Mouse (Mus musculus) hindbrain, postnatal 0 days (tissue): ENCODE measurements around the gene Olfr583. TPM values are rescaled to one million over a fixed set of nuclear protein-coding genes. Genes with fewer than 3 reads are reported as not detected.

Experiments used
- ATAC-seq: fragments of 200-750 bp; cut with Nextera tagmentation; 2 replicates; pipeline ENCODE4 v1.8.0; 2017; ENCODE audit warnings: mild to moderate bottlenecking, moderate TSS enrichment, moderate library complexity
- DNase-seq: peaks from one replicate; pipeline ENCODE4 v3.0.0-alpha.2; 2015; ENCODE audit warnings: low spot score
- H3K27ac ChIP-seq: fragments of 300-500 bp; sonication (generic); 2 replicates; pipeline ENCODE4 v1.5.1; 2014; ENCODE audit warnings: mild to moderate bottlenecking
- H3K27me3 ChIP-seq: fragments of 300-500 bp; sonication (generic); 2 replicates; pipeline ENCODE4 v1.6.1; 2014; ENCODE audit warnings: low read length, mixed read lengths; ENCODE audit not compliant: insufficient read depth
- H3K36me3 ChIP-seq: fragments of 300-500 bp; sonication (generic); 2 replicates; pipeline ENCODE4 v1.6.1; 2014; ENCODE audit warnings: low read length, mixed read lengths; ENCODE audit not compliant: insufficient read depth
- H3K4me1 ChIP-seq: fragments of 300-500 bp; sonication (generic); 2 replicates; pipeline ENCODE4 v1.6.1; 2014; ENCODE audit warnings: antibody characterized with exemption, low read length, mixed read lengths; ENCODE audit not compliant: insufficient read depth
- H3K4me2 ChIP-seq: fragments of 300-500 bp; sonication (generic); 2 replicates; pipeline ENCODE4 v1.6.1; 2014; ENCODE audit warnings: low read depth, mild to moderate bottlenecking, low read length, moderate library complexity, mixed read lengths
- H3K4me3 ChIP-seq: fragments of 300-500 bp; sonication (generic); 2 replicates; pipeline ENCODE4 v1.5.1; 2014; ENCODE audit warnings: low read length
- H3K9ac ChIP-seq: fragments of 300-500 bp; sonication (generic); replicated peaks from 2 replicates; pipeline ENCODE4 v1.6.1; 2014; ENCODE audit warnings: mild to moderate bottlenecking, low read length, moderate library complexity, mixed read lengths
- H3K9me3 ChIP-seq: fragments of 300-500 bp; sonication (generic); 2 replicates; pipeline ENCODE4 v1.6.1; 2016; ENCODE audit warnings: low read length, mixed read lengths
- CTCF ChIP-seq: IDR thresholded peaks from 2 replicates; pipeline ENCODE4 v1.5.1; 2016; ENCODE audit warnings: antibody characterized with exemption, control low read depth, low read depth
- WGBS: fragments of 180-500 bp; shearing (Covaris S2); extraction: QIAGEN DNeasy Blood & Tissue Kit; methylation state at CpG from one replicate; pipeline ENCODE4 v1.1.7; 2014; 5-methylcytosine and 5-hydroxymethylcytosine counted together
- polyA plus RNA-seq: library from polyadenylated mRNA; unstranded; fragments of >200 nt; fragmentation: Nextera tagmentation; extraction: Ambion mirVana; gene quantifications from 2 replicates; pipeline ENCODE4 v1.2.1, GENCODE M21; 2015
- total RNA-seq: library from RNA; depleted of rRNA; stranded (reverse); fragments of >200 nt; gene quantifications from 2 replicates; pipeline ENCODE4 v1.2.3, GENCODE M21; 2014; rRNA removed

The Olfr583 gene
- total RNA-seq (not detected in 2 replicates), polyA plus RNA-seq (not detected in 2 replicates)

DNA sequence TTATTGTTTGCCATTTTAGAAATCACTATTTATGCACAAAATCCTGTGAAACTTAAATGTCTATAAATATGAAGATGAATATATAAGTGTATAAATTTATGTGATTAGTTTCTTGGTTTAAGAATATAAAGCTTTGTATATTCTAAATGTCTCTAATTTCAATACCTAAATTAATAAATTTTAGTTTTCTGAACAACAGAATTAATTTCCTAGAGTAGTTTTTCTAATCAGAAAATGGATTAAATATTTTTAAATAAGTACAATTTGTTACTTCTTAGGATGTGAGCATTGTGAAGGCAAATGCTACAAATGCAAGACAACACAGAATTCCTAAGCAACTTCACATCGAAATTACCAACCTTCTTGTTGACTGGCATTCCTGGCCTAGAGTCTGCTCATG, at the start of gene Olfr583:
TSS of gene Olfr583 (plus strand) at position 301 of the 400 bp plus-strand sequence.
- Histone ChIP-seq H3K4me2 (no peak within 1 kb of the TSS), H3K9ac (no peak within 1 kb of the TSS), H3K4me1 (no peaks in the 10 kb centered on the region), H3K4me3 (no peak within 1 kb of the TSS), H3K27ac (no peak within 1 kb of the TSS), H3K27me3 (no peaks in the 10 kb centered on the region), H3K36me3 (no peaks in the 10 kb centered on the region), H3K9me3 (no peaks in the 10 kb centered on the region)
- DNase-seq, result no peak
- WGBS, result 93% methylated on average over 1 of the region's 1 CpGs
- TF ChIP-seq CTCF, result no peak
- no peak for ATAC-seq

- Histone ChIP-seq H3K9me3 (no peaks in the 10 kb centered on the region), H3K36me3 (no peaks in the 10 kb centered on the region), H3K9ac (no peak within 1 kb of the TSS), H3K4me3 (no peak within 1 kb of the TSS), H3K4me2 (no peak within 1 kb of the TSS), H3K27me3 (no peaks in the 10 kb centered on the region), H3K4me1 (no peaks in the 10 kb centered on the region), H3K27ac (no peak within 1 kb of the TSS)
- DNase-seq (no peak), ATAC-seq (no peak)
- no peak for TF ChIP-seq CTCF
These were observed 13.4 kb upstream of the Olfr583 start, which contains the start of gene Olfr582 for GRCm38 (mm10) chr7:103037724-103038123. TSS of gene Olfr582 (plus strand) at chr7:103038024.

DNA sequence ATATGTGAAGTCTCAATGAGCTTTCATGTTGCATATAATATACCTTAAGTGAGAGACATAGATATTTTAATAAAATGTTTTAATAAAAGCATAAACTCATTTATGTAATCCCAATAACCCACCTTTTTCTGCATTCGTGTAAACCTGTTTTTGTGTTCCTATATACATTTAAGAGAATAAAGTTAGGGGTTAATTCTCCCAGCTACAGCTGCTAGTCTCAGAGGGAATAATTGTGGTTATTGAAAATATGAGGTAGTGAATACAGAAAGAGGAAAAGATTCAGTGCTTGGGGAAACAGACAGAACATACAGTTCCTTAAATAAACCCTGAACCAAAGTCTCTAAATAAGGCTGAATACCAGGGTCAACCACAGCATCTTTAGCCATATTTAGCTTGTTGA, 30.5 kb downstream of the Olfr583 start, which contains the start of gene Olfr584:
TSS of gene Olfr584 (plus strand) at position 301 of the 400 bp plus-strand sequence.
- Histone ChIP-seq H3K27ac (no peak within 1 kb of the TSS), H3K4me1 (no peaks in the 10 kb centered on the region), H3K4me3 (no peak within 1 kb of the TSS), H3K27me3 (no peaks in the 10 kb centered on the region), H3K36me3 (no peaks in the 10 kb centered on the region), H3K9ac (no peak within 1 kb of the TSS), H3K4me2 (no peak within 1 kb of the TSS), H3K9me3 (no peaks in the 10 kb centered on the region)
- ATAC-seq (no peak), DNase-seq (no peak)
- TF ChIP-seq CTCF, result no peak
- WGBS, result 82% methylated on average over 1 of the region's 1 CpGs

- no peaks in the 10 kb centered on the region for H3K36me3 ChIP-seq
- H3K27me3 ChIP-seq, result no peaks in the 10 kb centered on the region
- no peak for TF ChIP-seq CTCF
- no peak for ATAC-seq
- 90% methylated on average over 1 of the region's 1 CpGs for WGBS
- H3K27ac ChIP-seq, result no peak within 1 kb of the TSS
- no peak within 1 kb of the TSS for H3K9ac ChIP-seq
- no peaks in the 10 kb centered on the region for H3K4me1 ChIP-seq
- no peak within 1 kb of the TSS for H3K4me3 ChIP-seq
- no peaks in the 10 kb centered on the region for H3K9me3 ChIP-seq
- no peak for DNase-seq
- no peak within 1 kb of the TSS for H3K4me2 ChIP-seq
These were observed 46.3 kb downstream of the Olfr583 start, which contains the start of gene Olfr585 for GRCm38 (mm10) chr7:103097420-103097819. TSS of gene Olfr585 (plus strand) at chr7:103097720.

Other genes starting within 250 kb of the Olfr583 start
- not detected in 2 replicates for gene Olfr564, start 247.8 kb upstream of the Olfr583 start, total RNA-seq
- not detected in 2 replicates for gene Olfr564, start 247.8 kb upstream of the Olfr583 start, polyA plus RNA-seq
- not detected in 2 replicates for gene Olfr566, start 192.5 kb upstream of the Olfr583 start, total RNA-seq
- gene Olfr566, start 192.5 kb upstream of the Olfr583 start, polyA plus RNA-seq, result not detected in 2 replicates
- gene Olfr568, start 174.2 kb upstream of the Olfr583 start, total RNA-seq, result not detected in 2 replicates
- not detected in 2 replicates for gene Olfr568, start 174.2 kb upstream of the Olfr583 start, polyA plus RNA-seq
- gene Olfr569, start 160.4 kb upstream of the Olfr583 start, total RNA-seq, result not detected in 2 replicates
- not detected in 2 replicates for gene Olfr569, start 160.4 kb upstream of the Olfr583 start, polyA plus RNA-seq
- not detected in 2 replicates for gene Olfr570, start 156.7 kb upstream of the Olfr583 start, total RNA-seq
- gene Olfr570, start 156.7 kb upstream of the Olfr583 start, polyA plus RNA-seq, result not detected in 2 replicates
- gene Olfr571, start 133.8 kb upstream of the Olfr583 start, total RNA-seq, result not detected in 2 replicates
- not detected in 2 replicates for gene Olfr571, start 133.8 kb upstream of the Olfr583 start, polyA plus RNA-seq
- gene Olfr572, start 126.9 kb upstream of the Olfr583 start, total RNA-seq, result not detected in 2 replicates
- not detected in 2 replicates for gene Olfr572, start 126.9 kb upstream of the Olfr583 start, polyA plus RNA-seq
- not detected in 2 replicates for gene Olfr573-ps1, start 108.7 kb upstream of the Olfr583 start, total RNA-seq
- gene Olfr573-ps1, start 108.7 kb upstream of the Olfr583 start, polyA plus RNA-seq, result not detected in 2 replicates
- not detected in 2 replicates for gene Olfr574, start 102.8 kb upstream of the Olfr583 start, total RNA-seq
- gene Olfr574, start 102.8 kb upstream of the Olfr583 start, polyA plus RNA-seq, result not detected in 2 replicates
- not detected in 2 replicates for gene Olfr575, start 92.5 kb upstream of the Olfr583 start, total RNA-seq
- gene Olfr575, start 92.5 kb upstream of the Olfr583 start, polyA plus RNA-seq, result not detected in 2 replicates
- not detected in 2 replicates for gene Olfr576, start 88.6 kb upstream of the Olfr583 start, total RNA-seq
- gene Olfr576, start 88.6 kb upstream of the Olfr583 start, polyA plus RNA-seq, result not detected in 2 replicates
- not detected in 2 replicates for gene Olfr577, start 75.4 kb upstream of the Olfr583 start, total RNA-seq
- gene Olfr577, start 75.4 kb upstream of the Olfr583 start, polyA plus RNA-seq, result not detected in 2 replicates
- gene Olfr578, start 62.0 kb upstream of the Olfr583 start, total RNA-seq, result not detected in 2 replicates
- not detected in 2 replicates for gene Olfr578, start 62.0 kb upstream of the Olfr583 start, polyA plus RNA-seq
- gene Olfr582, start 13.3 kb upstream of the Olfr583 start, total RNA-seq, result not detected in 2 replicates
- gene Olfr582, start 13.3 kb upstream of the Olfr583 start, polyA plus RNA-seq, result not detected in 2 replicates
- gene Olfr584, start 30.6 kb downstream of the Olfr583 start, total RNA-seq, result not detected in 2 replicates
- gene Olfr584, start 30.6 kb downstream of the Olfr583 start, polyA plus RNA-seq, result not detected in 2 replicates
- gene Olfr585, start 46.4 kb downstream of the Olfr583 start, total RNA-seq, result not detected in 2 replicates
- gene Olfr585, start 46.4 kb downstream of the Olfr583 start, polyA plus RNA-seq, result not detected in 2 replicates
- gene Olfr586, start 74.3 kb downstream of the Olfr583 start, total RNA-seq, result not detected in 2 replicates
- gene Olfr586, start 74.3 kb downstream of the Olfr583 start, polyA plus RNA-seq, result not detected in 2 replicates
- gene Olfr588-ps1, start 89.6 kb downstream of the Olfr583 start, total RNA-seq, result not detected in 2 replicates
- not detected in 2 replicates for gene Olfr588-ps1, start 89.6 kb downstream of the Olfr583 start, polyA plus RNA-seq
- not detected in 2 replicates for gene Olfr589, start 105.1 kb downstream of the Olfr583 start, total RNA-seq
- gene Olfr589, start 105.1 kb downstream of the Olfr583 start, polyA plus RNA-seq, result not detected in 2 replicates
- not detected in 2 replicates for gene Olfr591, start 127.0 kb downstream of the Olfr583 start, total RNA-seq
- not detected in 2 replicates for gene Olfr591, start 127.0 kb downstream of the Olfr583 start, polyA plus RNA-seq
- gene Olfr592, start 133.5 kb downstream of the Olfr583 start, total RNA-seq, result not detected in 2 replicates
- gene Olfr592, start 133.5 kb downstream of the Olfr583 start, polyA plus RNA-seq, result not detected in 2 replicates
- gene Olfr593, start 160.6 kb downstream of the Olfr583 start, total RNA-seq, result not detected in 2 replicates
- gene Olfr593, start 160.6 kb downstream of the Olfr583 start, polyA plus RNA-seq, result not detected in 2 replicates
- gene Olfr594, start 165.7 kb downstream of the Olfr583 start, total RNA-seq, result not detected in 2 replicates
- gene Olfr594, start 165.7 kb downstream of the Olfr583 start, polyA plus RNA-seq, result not detected in 2 replicates
- gene Usp17ld, start 201.2 kb downstream of the Olfr583 start, total RNA-seq, result not detected in 2 replicates
- gene Usp17ld, start 201.2 kb downstream of the Olfr583 start, polyA plus RNA-seq, result not detected in 2 replicates